Mouse (Mus musculus): ENCODE data around the gene Pim1. TPM values are rescaled to one million over a fixed set of nuclear protein-coding genes. Genes with fewer than 3 reads are reported as not detected.

Gene Pim1
- polyA plus RNA-seq, 1 experiment from 2014 or later, result 16.8 TPM

GRCm38 (mm10) chr17:29473466-29473865, 17.1 kb upstream of the Pim1 start:
- H3K9ac ChIP-seq (replicated peaks), result no peak overlapping the region
- peaks cover under 1% of the 10 kb centered on the region; the same call in 1 of the 2 replicates for H3K4me1 ChIP-seq
- no peak overlapping the region for H3K27ac ChIP-seq (replicated peaks)
- no peaks in the 10 kb centered on the region for H3K9me3 ChIP-seq
- no peak overlapping the region for H3K4me3 ChIP-seq
- H3K27me3 ChIP-seq, result no peaks in the 10 kb centered on the region
- no peak for ATAC-seq (ENCODE audit: low FRiP score, low read depth)
- 93% methylated on average over 10 of the region's 10 CpGs for WGBS
- no peaks in the 10 kb centered on the region for H3K36me3 ChIP-seq
- no peak overlapping the region for H3K4me2 ChIP-seq (replicated peaks)

- Histone ChIP-seq H3K27ac (replicated peaks) (no peak overlapping the region), H3K27me3 (no peaks in the 10 kb centered on the region), H3K9me3 (no peaks in the 10 kb centered on the region), H3K36me3 (no peaks in the 10 kb centered on the region), H3K4me2 (replicated peaks) (no peak overlapping the region), H3K4me1 (no peaks in the 10 kb centered on the region), H3K9ac (replicated peaks) (no peak overlapping the region), H3K4me3 (no peak overlapping the region)
- 83% methylated on average over 2 of the region's 2 CpGs for WGBS
- ATAC-seq (ENCODE audit: low FRiP score, low read depth), result no peak
Measured at GRCm38 (mm10) chr17:29474036-29474435, 16.5 kb upstream of the Pim1 start.

GRCm38 (mm10) chr17:29475142-29475541, 15.4 kb upstream of the Pim1 start:
- H3K4me1 ChIP-seq, result no peaks in the 10 kb centered on the region
- H3K4me2 ChIP-seq (replicated peaks), result no peak overlapping the region
- no peak overlapping the region for H3K27ac ChIP-seq (replicated peaks)
- H3K27me3 ChIP-seq, result no peaks in the 10 kb centered on the region
- no peak for ATAC-seq (ENCODE audit: low FRiP score, low read depth)
- no peaks in the 10 kb centered on the region for H3K36me3 ChIP-seq
- H3K9ac ChIP-seq (replicated peaks), result no peak overlapping the region
- H3K9me3 ChIP-seq, result no peaks in the 10 kb centered on the region
- no peak overlapping the region for H3K4me3 ChIP-seq
- WGBS, result 100% methylated on average over 3 of the region's 3 CpGs

- no peak for ATAC-seq (ENCODE audit: low FRiP score, low read depth)
- no peak overlapping the region for H3K27ac ChIP-seq (replicated peaks)
- H3K9me3 ChIP-seq, result no peaks in the 10 kb centered on the region
- no peaks in the 10 kb centered on the region for H3K36me3 ChIP-seq
- no peak overlapping the region for H3K4me3 ChIP-seq
- H3K4me1 ChIP-seq, result no peaks in the 10 kb centered on the region
- 77% methylated on average over 4 of the region's 4 CpGs for WGBS
- no peak overlapping the region for H3K4me2 ChIP-seq (replicated peaks)
- H3K9ac ChIP-seq (replicated peaks), result no peak overlapping the region
- no peaks in the 10 kb centered on the region for H3K27me3 ChIP-seq
Measured at GRCm38 (mm10) chr17:29476461-29476860, 14.1 kb upstream of the Pim1 start.

- Histone ChIP-seq H3K9me3 (no peaks in the 10 kb centered on the region), H3K4me3 (no peak overlapping the region), H3K9ac (replicated peaks) (no peak overlapping the region), H3K4me2 (replicated peaks) (no peak overlapping the region), H3K36me3 (no peaks in the 10 kb centered on the region), H3K27ac (replicated peaks) (no peak overlapping the region), H3K27me3 (no peaks in the 10 kb centered on the region), H3K4me1 (no peaks in the 10 kb centered on the region)
- no peak for ATAC-seq (ENCODE audit: low FRiP score, low read depth)
- 90% methylated on average over 10 of the region's 10 CpGs for WGBS
Measured at GRCm38 (mm10) chr17:29477357-29477756, 13.2 kb upstream of the Pim1 start.

- Histone ChIP-seq H3K4me2 (replicated peaks) (no peak overlapping the region), H3K27me3 (no peaks in the 10 kb centered on the region), H3K9me3 (0 out of 2 replicates have a peak, but pooled peaks cover 5% of the 10 kb centered on the region), H3K27ac (replicated peaks) (no peak overlapping the region), H3K4me1 (no peaks in the 10 kb centered on the region), H3K36me3 (no peaks in the 10 kb centered on the region), H3K4me3 (no peak overlapping the region), H3K9ac (replicated peaks) (no peak overlapping the region)
- 94% methylated on average over 4 of the region's 4 CpGs for WGBS
- no peak for ATAC-seq (ENCODE audit: low FRiP score, low read depth)
Measured at GRCm38 (mm10) chr17:29478271-29478670, 12.3 kb upstream of the Pim1 start.

GRCm38 (mm10) chr17:29480256-29480655, 10.3 kb upstream of the Pim1 start:
- ATAC-seq (ENCODE audit: low FRiP score, low read depth), result no peak
- no peak overlapping the region for H3K9ac ChIP-seq (replicated peaks)
- WGBS, result 82% methylated on average over 2 of the region's 2 CpGs
- H3K4me1 ChIP-seq, result no peaks in the 10 kb centered on the region
- H3K27ac ChIP-seq (replicated peaks), result no peak overlapping the region
- H3K4me2 ChIP-seq (replicated peaks), result no peak overlapping the region
- no peaks in the 10 kb centered on the region for H3K27me3 ChIP-seq
- H3K9me3 ChIP-seq, result 0 out of 2 replicates have a peak, but pooled peaks cover 5% of the 10 kb centered on the region
- H3K36me3 ChIP-seq, result no peaks in the 10 kb centered on the region
- no peak overlapping the region for H3K4me3 ChIP-seq

- no peak for ATAC-seq (ENCODE audit: low FRiP score, low read depth)
- H3K27me3 ChIP-seq, result no peaks in the 10 kb centered on the region
- 92% methylated on average over 7 of the region's 7 CpGs for whole genome bisulfite sequencing
- H3K27ac ChIP-seq (replicated peaks), result no peak overlapping the region
- 0 out of 2 replicates have a peak, but pooled peaks cover 5% of the 10 kb centered on the region for H3K9me3 ChIP-seq
- no peak overlapping the region for H3K4me2 ChIP-seq (replicated peaks)
- H3K36me3 ChIP-seq, result no peaks in the 10 kb centered on the region
- no peaks in the 10 kb centered on the region for H3K4me1 ChIP-seq
- H3K4me3 ChIP-seq, result no peak overlapping the region
- H3K9ac ChIP-seq (replicated peaks), result no peak overlapping the region
Measured at GRCm38 (mm10) chr17:29482632-29483031, 7.9 kb upstream of the Pim1 start.

- no peak overlapping the region for H3K4me2 ChIP-seq (replicated peaks)
- no peaks in the 10 kb centered on the region for H3K36me3 ChIP-seq
- ATAC-seq (ENCODE audit: low FRiP score, low read depth), result no peak
- WGBS, result 95% methylated on average over 2 of the region's 2 CpGs
- no peaks in the 10 kb centered on the region for H3K27me3 ChIP-seq
- 0 out of 2 replicates have a peak, but pooled peaks cover 5% of the 10 kb centered on the region for H3K9me3 ChIP-seq
- H3K9ac ChIP-seq (replicated peaks), result no peak overlapping the region
- H3K4me1 ChIP-seq, result no peaks in the 10 kb centered on the region
- no peak overlapping the region for H3K27ac ChIP-seq (replicated peaks)
- H3K4me3 ChIP-seq, result no peak overlapping the region
Measured at GRCm38 (mm10) chr17:29483282-29483681, 7.3 kb upstream of the Pim1 start.

GRCm38 (mm10) chr17:29484431-29484830, 6.1 kb upstream of the Pim1 start:
- no peak overlapping the region for H3K4me2 ChIP-seq (replicated peaks)
- H3K27ac ChIP-seq (replicated peaks), result no peak overlapping the region
- H3K27me3 ChIP-seq, result no peaks in the 10 kb centered on the region
- no peak overlapping the region for H3K9ac ChIP-seq (replicated peaks)
- WGBS, result 79% methylated on average over 2 of the region's 2 CpGs
- no peak for ATAC-seq (ENCODE audit: low FRiP score, low read depth)
- H3K36me3 ChIP-seq, result no peaks in the 10 kb centered on the region
- H3K4me3 ChIP-seq, result no peak overlapping the region
- H3K4me1 ChIP-seq, result peaks cover 6% of the 10 kb centered on the region
- 0 out of 2 replicates have a peak, but pooled peaks cover 5% of the 10 kb centered on the region for H3K9me3 ChIP-seq

GRCm38 (mm10) chr17:29485336-29486233, 5.0 kb upstream of the Pim1 start:
- Histone ChIP-seq H3K9me3 (0 out of 2 replicates have a peak, but pooled peaks cover 5% of the 10 kb centered on the region), H3K4me1 (peaks cover 9% of the 10 kb centered on the region), H3K27ac (replicated peaks) (no peak overlapping the region), H3K4me2 (replicated peaks) (no peak overlapping the region), H3K4me3 (no peak overlapping the region), H3K27me3 (no peaks in the 10 kb centered on the region), H3K36me3 (no peaks in the 10 kb centered on the region), H3K9ac (replicated peaks) (no peak overlapping the region)
- no peak for ATAC-seq (ENCODE audit: low FRiP score, low read depth)
- WGBS, result 74% methylated on average over 3 of the region's 3 CpGs

- ATAC-seq (ENCODE audit: low FRiP score, low read depth), result no peak
- Histone ChIP-seq H3K9me3 (no peaks in the 10 kb centered on the region), H3K4me1 (peaks cover 20% of the 10 kb centered on the region), H3K4me2 (replicated peaks) (no peak overlapping the region), H3K27ac (replicated peaks) (no peak overlapping the region), H3K9ac (replicated peaks) (no peak overlapping the region), H3K4me3 (no peak overlapping the region), H3K27me3 (no peaks in the 10 kb centered on the region), H3K36me3 (no peaks in the 10 kb centered on the region)
- WGBS, result 68% methylated on average over 8 of the region's 8 CpGs
Measured at GRCm38 (mm10) chr17:29488257-29488977, 2.1 kb upstream of the Pim1 start.

All from midbrain, embryonic 12.5 days (tissue).